Mouse (Mus musculus) myocyte (in vitro differentiated cells): Measurements from ENCODE around the gene Zfp213. TPM values are rescaled to one million over a fixed set of nuclear protein-coding genes. Genes with fewer than 3 reads are reported as not detected.

Experiments used
- H3K27me3 ChIP-seq: one replicate; pipeline ENCODE4 v1.6.1; 2011; ENCODE audit not compliant: control insufficient read depth, insufficient read depth, insufficient read length
- H3K36me3 ChIP-seq: one replicate; pipeline ENCODE4 v1.6.1; 2011; ENCODE audit not compliant: control insufficient read depth, insufficient read depth
- H3K4me2 ChIP-seq: one replicate; pipeline ENCODE4 v1.6.1; 2011; ENCODE audit warnings: low read depth, control low read depth
- H3K4me3 ChIP-seq: one replicate; pipeline ENCODE4 v1.5.1; 2011; ENCODE audit warnings: mild to moderate bottlenecking, control low read depth, moderate library complexity
- H3K79me2 ChIP-seq: one replicate; pipeline ENCODE4 v1.6.1; 2011; ENCODE audit not compliant: control insufficient read depth, insufficient read depth
- H3ac ChIP-seq: one replicate; pipeline ENCODE4 v1.6.1; 2011; ENCODE audit not compliant: control insufficient read depth, insufficient read length
- CEBPB ChIP-seq: IDR thresholded peaks from 2 replicates; pipeline ENCODE4 v1.6.1; 2011; ENCODE audit warnings: mild to moderate bottlenecking, moderate library complexity; ENCODE audit not compliant: poor library complexity, insufficient read depth, severe bottlenecking
- E2F4 ChIP-seq: IDR thresholded peaks from one replicate; pipeline ENCODE4 v1.6.1; 2011; ENCODE audit warnings: mild to moderate bottlenecking, control low read depth, moderate library complexity; ENCODE audit not compliant: insufficient read depth
- MAX ChIP-seq: IDR thresholded peaks from one replicate; pipeline ENCODE4 v1.6.1; 2011; ENCODE audit warnings: low read depth, mild to moderate bottlenecking, control low read depth
- MYOD1 ChIP-seq, 3 experiments: IDR thresholded peaks; one replicate each; pipeline ENCODE4 v1.6.1; 2011; ENCODE audit warnings: control low read depth in 2 of 3, low read depth in 2 of 3, mild to moderate bottlenecking in 2 of 3, moderate library complexity in 1 of 3; ENCODE audit not compliant: insufficient read length in 2 of 3, control insufficient read depth in 1 of 3
- MYOG ChIP-seq, 3 experiments: IDR thresholded peaks; one replicate each; pipeline ENCODE4 v1.6.1; 2011; ENCODE audit warnings: control low read depth in 2 of 3, low read depth in 2 of 3, mild to moderate bottlenecking in 2 of 3; ENCODE audit not compliant: insufficient read length in 2 of 3, control insufficient read depth in 1 of 3, insufficient read depth in 1 of 3
- POLR2AphosphoS2 ChIP-seq: IDR thresholded peaks from one replicate; pipeline ENCODE4 v1.6.1; 2011; ENCODE audit warnings: low read depth, control low read depth; ENCODE audit not compliant: insufficient read length
- REST ChIP-seq: IDR thresholded peaks from one replicate; pipeline ENCODE4 v1.6.1; 2011; ENCODE audit warnings: mild to moderate bottlenecking, control low read depth, moderate library complexity; ENCODE audit not compliant: insufficient read depth, insufficient read length
- SRF ChIP-seq: IDR thresholded peaks from one replicate; pipeline ENCODE4 v1.6.1; 2011; ENCODE audit warnings: low read depth; ENCODE audit not compliant: control insufficient read depth, insufficient read length
- TCF12 ChIP-seq: IDR thresholded peaks from one replicate; pipeline ENCODE4 v1.6.1; 2011; ENCODE audit warnings: mild to moderate bottlenecking, control low read depth; ENCODE audit not compliant: poor library complexity, insufficient read depth, severe bottlenecking
- TCF3 ChIP-seq: IDR thresholded peaks from one replicate; pipeline ENCODE4 v1.6.1; 2011; ENCODE audit warnings: low read depth, control low read depth; ENCODE audit not compliant: insufficient read length
- USF1 ChIP-seq: IDR thresholded peaks from one replicate; pipeline ENCODE4 v1.6.1; 2011; ENCODE audit warnings: low read depth, mild to moderate bottlenecking, control low read depth, moderate library complexity
- polyA plus RNA-seq: library from polyadenylated mRNA; unstranded; fragments of >200 nt; fragmentation: generic; extraction: Trizol; gene quantifications from one replicate; pipeline ENCODE4 v1.2.1, GENCODE M21; 2012; ENCODE audit warnings: missing spikeins

Zfp213 gene
- polyA plus RNA-seq, 1 experiment: 9.9 TPM

DNA sequence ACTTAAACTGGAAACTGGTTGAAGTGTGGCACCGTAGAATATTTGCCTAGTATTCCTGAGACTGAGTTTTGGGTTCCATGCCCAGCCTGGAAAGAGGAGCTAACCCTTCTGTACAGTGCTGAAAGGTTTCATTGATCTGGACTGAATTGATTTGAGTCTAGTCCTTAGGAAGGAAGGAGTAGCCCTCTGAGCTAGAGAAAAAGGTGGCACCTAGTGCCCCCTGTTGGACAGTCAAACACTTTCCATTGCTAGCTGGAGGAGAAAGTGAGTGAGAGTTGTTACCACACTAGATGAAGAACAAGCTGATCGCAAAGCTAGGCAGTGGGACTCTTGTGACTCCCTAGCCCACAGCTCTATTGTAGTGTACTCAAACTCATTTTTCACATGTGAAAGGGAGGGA is 39.5 kb upstream of the Zfp213 start:
- H3K79me2 ChIP-seq: no peaks in the 10 kb centered on the region
- TF ChIP-seq SRF (no peak), USF1 (no peak), POLR2AphosphoS2 (no peak), TCF12 (no peak), E2F4 (no peak), TCF3 (no peak)
- H3K36me3 ChIP-seq: no peaks in the 10 kb centered on the region
- H3ac ChIP-seq: no peak overlapping the region
- no peak overlapping the region for H3K4me3 ChIP-seq
- no peak overlapping the region for H3K4me2 ChIP-seq
- H3K27me3 ChIP-seq: no peaks in the 10 kb centered on the region

DNA sequence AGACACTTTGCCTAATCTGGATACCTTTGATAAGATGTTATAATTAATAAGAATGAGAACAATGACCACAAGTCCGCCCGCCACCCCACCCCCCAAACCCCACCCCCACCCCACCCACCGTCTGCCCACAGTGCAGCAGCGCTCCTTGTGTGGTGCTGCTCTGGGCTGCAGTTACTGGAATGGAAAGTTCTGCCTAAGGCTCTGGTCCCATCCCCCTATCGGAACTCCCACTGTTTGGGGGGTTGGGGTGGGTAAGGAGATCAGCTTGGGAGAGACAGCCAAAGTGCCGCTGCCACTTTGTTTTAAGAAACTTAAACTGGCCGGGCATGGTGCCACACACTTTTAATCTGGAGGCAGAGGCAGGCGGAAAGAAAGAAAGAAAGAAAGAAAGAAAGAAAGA is 39.0 kb upstream of the Zfp213 start:
- H3ac ChIP-seq: no peak overlapping the region
- no peak overlapping the region for H3K4me3 ChIP-seq
- no peaks in the 10 kb centered on the region for H3K36me3 ChIP-seq
- H3K79me2 ChIP-seq: no peaks in the 10 kb centered on the region
- TF ChIP-seq MAX (no peak), SRF (no peak)
- no peak overlapping the region for H3K4me2 ChIP-seq
- H3K27me3 ChIP-seq: no peaks in the 10 kb centered on the region

DNA sequence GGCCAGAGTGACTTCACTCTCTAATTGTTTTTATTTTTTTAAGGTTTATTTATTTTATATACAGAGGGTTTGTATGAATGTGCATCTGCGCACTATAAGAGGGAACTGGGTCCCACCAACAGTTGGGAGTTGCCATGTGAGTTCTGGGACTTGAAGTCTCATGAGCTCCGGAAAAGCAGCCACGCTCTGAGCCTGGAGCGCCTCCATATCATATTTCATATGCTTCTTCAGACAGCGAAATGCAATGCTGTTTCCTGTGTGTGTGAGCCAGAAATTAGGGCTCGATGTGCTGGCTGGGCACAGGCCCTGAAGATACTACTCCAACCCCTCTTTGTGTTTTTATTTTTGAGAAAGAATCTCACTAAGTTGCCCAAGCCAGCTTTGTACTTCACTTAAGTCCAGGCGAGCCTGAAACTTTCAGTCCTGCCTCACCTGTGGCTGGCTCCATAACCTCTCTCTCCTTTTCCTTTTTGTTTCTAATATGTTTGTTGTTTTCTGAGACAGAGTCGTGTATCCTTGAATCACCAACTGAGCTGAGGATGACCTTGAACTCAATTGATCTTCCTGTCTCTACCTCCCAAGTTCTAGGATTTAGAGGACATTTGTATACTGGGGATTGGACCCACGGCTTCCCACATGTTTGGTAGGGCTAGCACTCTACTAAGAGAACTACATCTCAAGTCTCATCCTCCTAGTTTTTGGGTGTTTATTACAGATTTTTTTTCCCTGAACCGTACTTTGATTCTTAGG is 38.0 kb upstream of the Zfp213 start:
- TF ChIP-seq TCF12 (no peak), MYOG (IDR thresholded peaks at IDR 0.05; ENCODE audit: control insufficient read depth in 1 of 3, insufficient read depth in 1 of 3, insufficient read length in 2 of 3, low read depth in 2 of 3) (no peak), CEBPB (no peak), E2F4 (no peak)
- no peaks in the 10 kb centered on the region for H3K27me3 ChIP-seq
- H3K79me2 ChIP-seq: no peaks in the 10 kb centered on the region
- H3ac ChIP-seq: no peak overlapping the region
- no peak overlapping the region for H3K4me3 ChIP-seq
- H3K4me2 ChIP-seq: no peak overlapping the region
- H3K36me3 ChIP-seq: no peaks in the 10 kb centered on the region

DNA sequence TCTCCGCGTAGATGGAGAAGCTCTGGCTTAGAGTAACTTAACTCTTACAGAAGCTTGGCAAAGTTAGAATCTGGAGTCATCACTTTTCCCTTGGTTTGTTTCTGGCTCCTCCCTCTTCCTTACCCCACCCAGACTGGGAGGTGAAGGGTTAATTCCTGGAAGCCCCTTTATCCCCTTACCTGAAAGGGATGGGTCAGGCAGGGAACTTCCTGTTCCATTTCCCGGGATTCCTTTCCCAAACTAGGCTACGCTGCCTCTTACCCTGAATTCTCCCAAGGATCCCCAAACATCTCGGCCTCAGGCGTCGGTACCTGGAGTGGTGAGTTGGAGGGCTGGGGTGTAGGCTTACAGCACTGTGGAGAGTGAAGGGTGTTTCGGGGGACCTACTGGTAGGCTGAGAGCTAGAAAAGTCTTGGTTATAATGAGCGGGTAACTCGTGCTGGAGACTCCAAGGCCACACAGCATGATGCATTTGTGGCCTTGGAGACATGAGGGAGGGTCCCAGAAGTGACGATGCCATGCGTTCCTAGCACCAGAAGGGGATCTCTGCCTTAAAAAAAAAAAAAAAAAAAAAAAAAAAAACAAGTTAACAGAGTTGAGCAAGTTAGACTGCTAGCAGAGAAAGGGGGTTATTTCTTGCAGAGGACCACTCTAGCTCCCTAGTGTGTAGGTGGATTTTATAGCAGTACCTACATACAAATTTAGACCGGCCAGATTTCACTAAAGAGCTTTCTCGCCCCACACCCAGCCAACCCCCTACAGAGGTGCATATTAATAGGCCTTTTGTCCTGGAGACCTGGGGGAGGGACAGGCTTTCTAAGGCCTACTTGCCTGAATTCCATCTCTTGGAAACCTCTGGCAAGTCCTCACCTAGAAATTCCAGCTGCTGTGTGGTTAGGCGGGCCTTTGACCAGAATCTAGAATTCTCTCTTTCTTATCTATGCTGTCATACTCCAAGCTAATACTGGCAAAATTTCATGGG is 36.9 kb upstream of the Zfp213 start, which contains the start of gene Zscan10:
Zscan10 (plus strand) TSS at position 216 of the 982 bp plus-strand sequence.
- no peaks in the 10 kb centered on the region for H3K27me3 ChIP-seq
- peak within 1 kb of the TSS; percentile 98 for H3K4me2 ChIP-seq
- H3K4me3 ChIP-seq: peak within 1 kb of the TSS; percentile 32
- no peaks in the 10 kb centered on the region for H3K36me3 ChIP-seq
- TF ChIP-seq TCF3 (no peak), MYOG (IDR thresholded peaks at IDR 0.05; ENCODE audit: control insufficient read depth in 1 of 3, insufficient read depth in 1 of 3, insufficient read length in 2 of 3, low read depth in 2 of 3) (no peak), REST (no peak), E2F4 (no peak), MAX (no peak), POLR2AphosphoS2 (no peak), CEBPB (no peak)
- no peaks in the 10 kb centered on the region for H3K79me2 ChIP-seq
- H3ac ChIP-seq: no peak within 1 kb of the TSS

DNA sequence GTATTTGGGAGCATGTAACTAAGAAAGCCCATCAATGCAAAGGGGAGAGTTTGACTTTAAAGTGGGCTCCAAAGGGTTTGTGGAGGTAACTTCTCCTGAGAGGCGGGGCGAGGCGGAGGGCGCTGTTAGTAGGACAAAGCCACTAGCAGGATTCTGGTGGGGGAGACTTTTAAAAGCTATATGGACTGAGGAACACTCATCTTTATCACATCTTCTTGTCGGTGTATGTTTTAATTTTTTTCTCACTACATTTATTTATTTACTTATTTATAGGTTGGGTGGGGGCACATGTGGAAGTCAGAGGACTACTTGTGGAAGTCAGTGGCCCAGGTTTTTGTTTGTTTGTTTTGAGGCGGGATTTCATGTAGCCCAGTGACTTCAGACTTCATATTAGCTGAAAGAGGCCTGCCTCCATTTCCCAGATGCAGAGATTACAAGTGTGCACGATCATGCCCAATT is 35.6 kb upstream of the Zfp213 start:
- peak overlapping the region; percentile 98 for H3K4me2 ChIP-seq
- H3ac ChIP-seq: no peak overlapping the region
- H3K79me2 ChIP-seq: no peaks in the 10 kb centered on the region
- no peaks in the 10 kb centered on the region for H3K36me3 ChIP-seq
- H3K4me3 ChIP-seq: peak overlapping the region; percentile 32
- TF ChIP-seq E2F4 (no peak), REST (no peak), TCF12 (no peak), TCF3 (no peak), MYOD1 (IDR thresholded peaks at IDR 0.05; ENCODE audit: control insufficient read depth in 1 of 3, insufficient read length in 2 of 3, low read depth in 2 of 3) (no peak), CEBPB (no peak), SRF (no peak), MYOG (IDR thresholded peaks at IDR 0.05; ENCODE audit: control insufficient read depth in 1 of 3, insufficient read depth in 1 of 3, insufficient read length in 2 of 3, low read depth in 2 of 3) (no peak), POLR2AphosphoS2 (no peak), USF1 (no peak), MAX (no peak)
- no peaks in the 10 kb centered on the region for H3K27me3 ChIP-seq
